Mouse (Mus musculus) kidney, adult 2 months (tissue): ENCODE measurements around the gene 1810037I17Rik. TPM values are rescaled to one million over a fixed set of nuclear protein-coding genes. Genes with fewer than 3 reads are reported as not detected.

ENCODE experiments used
- DNase-seq: peaks from one replicate; pipeline ENCODE4 v3.0.0; 2021
- H3K27ac ChIP-seq: fragments of 200-500 bp; 2 replicates; pipeline ENCODE4 v1.5.1; 2012; ENCODE audit warnings: low read depth, low read length, control low read depth, inconsistent platforms; ENCODE audit not compliant: insufficient read depth
- H3K27me3 ChIP-seq: fragments of 200-500 bp; replicated peaks from 2 replicates; pipeline ENCODE4 v1.6.1; 2012; ENCODE audit warnings: mild to moderate bottlenecking, moderate library complexity, low read length, inconsistent platforms; ENCODE audit not compliant: control insufficient read depth, insufficient read depth
- H3K36me3 ChIP-seq: fragments of 200-500 bp; 2 replicates; pipeline ENCODE4 v1.6.1; 2012; ENCODE audit warnings: mild to moderate bottlenecking, moderate library complexity, low read length, inconsistent platforms; ENCODE audit not compliant: control insufficient read depth, insufficient read depth
- H3K4me1 ChIP-seq: fragments of 200-500 bp; 2 replicates; pipeline ENCODE4 v1.6.1; 2011; ENCODE audit warnings: low read length; ENCODE audit not compliant: control insufficient read depth, insufficient read depth
- H3K4me3 ChIP-seq: fragments of 200-500 bp; 2 replicates; pipeline ENCODE4 v1.5.1; 2011; ENCODE audit warnings: mild to moderate bottlenecking, low read depth, low read length, control low read depth; ENCODE audit not compliant: insufficient read depth
- CTCF ChIP-seq: fragments of 200-500 bp; conservative IDR thresholded peaks from 2 replicates; pipeline ENCODE4 v1.5.1; 2011; ENCODE audit warnings: low read depth, mild to moderate bottlenecking, control low read depth, low read length, moderate library complexity, mixed read lengths; ENCODE audit not compliant: insufficient read depth, insufficient read length
- POLR2A ChIP-seq: fragments of 200-500 bp; IDR thresholded peaks from one replicate; pipeline ENCODE4 v1.6.1; 2011; ENCODE audit warnings: low read depth, low read length, control low read depth
- WGBS: fragments of 180-500 bp; shearing (Covaris S2); methylation state at CpG from one replicate; pipeline ENCODE4 v1.1.7; 2018; 5-methylcytosine and 5-hydroxymethylcytosine counted together
- polyA plus RNA-seq: library from polyadenylated mRNA; depleted of rRNA; stranded (reverse); fragments of >200 nt; gene quantifications from 2 replicates; pipeline ENCODE4 v1.2.3, GENCODE M21; 2012

1810037I17Rik gene
- polyA plus RNA-seq, 1 experiment: 46.3 TPM

GRCm38 (mm10) chr3:122895189-122895731 is 28.7 kb upstream of the 1810037I17Rik start:
- no peak overlapping the region for H3K4me3 ChIP-seq
- no peaks in the 10 kb centered on the region for H3K27me3 ChIP-seq
- H3K4me1 ChIP-seq: no peaks in the 10 kb centered on the region
- no peak for TF ChIP-seq CTCF
- no peak for TF ChIP-seq POLR2A
- whole genome bisulfite sequencing: 67% methylated on average over 11 of the region's 11 CpGs
- H3K36me3 ChIP-seq: no peaks in the 10 kb centered on the region
- H3K27ac ChIP-seq: no peak overlapping the region
- no peak for DNase-seq

GRCm38 (mm10) chr3:122898254-122898653 is 25.7 kb upstream of the 1810037I17Rik start:
- TF ChIP-seq POLR2A: no peak
- no peak for TF ChIP-seq CTCF
- no peak overlapping the region for H3K4me3 ChIP-seq
- WGBS: 55% methylated on average over 6 of the region's 6 CpGs
- no peak overlapping the region for H3K27ac ChIP-seq
- H3K27me3 ChIP-seq: no peaks in the 10 kb centered on the region
- DNase-seq: no peak
- H3K36me3 ChIP-seq: no peaks in the 10 kb centered on the region
- H3K4me1 ChIP-seq: no peaks in the 10 kb centered on the region

DNA sequence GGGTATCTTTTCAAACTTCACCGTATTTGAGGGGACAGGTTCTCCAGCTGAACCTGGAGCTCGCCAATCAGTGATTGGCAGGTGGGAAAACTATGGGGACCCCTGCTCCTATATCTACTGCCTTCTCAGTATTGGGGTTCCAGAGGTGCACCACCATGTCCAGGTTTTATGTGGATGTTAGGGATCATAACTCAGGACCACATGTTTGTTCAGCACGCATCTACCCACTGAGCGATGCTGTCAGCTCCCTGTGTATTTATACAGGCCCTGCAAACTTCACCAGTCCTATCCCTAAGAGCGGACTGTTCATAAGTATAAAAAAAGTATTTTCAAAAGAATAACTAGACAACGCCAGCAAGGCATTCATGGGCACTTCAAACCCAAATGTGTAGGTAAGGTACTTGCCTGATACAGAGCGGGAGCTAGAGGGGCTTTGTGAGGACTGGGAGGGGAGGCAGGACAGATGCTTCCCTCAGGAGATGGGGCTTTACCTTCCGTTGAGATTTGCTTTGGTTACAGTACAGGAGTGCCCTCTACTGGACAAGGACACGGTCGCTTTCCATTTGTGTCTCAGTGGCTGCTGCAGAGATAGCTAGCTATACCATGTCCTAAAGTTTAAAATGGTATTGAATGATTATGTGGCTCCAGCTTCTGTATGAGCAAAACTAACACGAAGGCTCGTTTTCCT is 20.1 kb upstream of the 1810037I17Rik start:
- H3K4me1 ChIP-seq: no peaks in the 10 kb centered on the region
- 43% methylated on average over 12 of the region's 12 CpGs for WGBS
- TF ChIP-seq POLR2A: no peak
- peak; percentile 90 for TF ChIP-seq CTCF
- peak; percentile 50 for DNase-seq
- H3K27ac ChIP-seq: no peak overlapping the region
- H3K4me3 ChIP-seq: no peak overlapping the region
- no peaks in the 10 kb centered on the region for H3K36me3 ChIP-seq
- H3K27me3 ChIP-seq: no peaks in the 10 kb centered on the region

- Histone ChIP-seq H3K27me3 (no peaks in the 10 kb centered on the region), H3K4me1 (no peaks in the 10 kb centered on the region), H3K4me3 (no peak overlapping the region), H3K36me3 (no peaks in the 10 kb centered on the region), H3K27ac (no peak overlapping the region)
- TF ChIP-seq POLR2A (no peak), CTCF (no peak)
- DNase-seq: no peak
- WGBS: 87% methylated on average over 2 of the region's 2 CpGs
Measured at GRCm38 (mm10) chr3:122907841-122908240, 16.2 kb upstream of the 1810037I17Rik start.

GRCm38 (mm10) chr3:122915493-122915892 is 8.5 kb upstream of the 1810037I17Rik start:
- Histone ChIP-seq H3K4me1 (no peaks in the 10 kb centered on the region; the same call in 1 of the 2 replicates), H3K4me3 (no peak overlapping the region), H3K27ac (no peak overlapping the region), H3K27me3 (no peaks in the 10 kb centered on the region), H3K36me3 (no peaks in the 10 kb centered on the region)
- TF ChIP-seq CTCF (no peak), POLR2A (no peak)
- WGBS: 85% methylated on average over 5 of the region's 5 CpGs
- no peak for DNase-seq

GRCm38 (mm10) chr3:122916191-122916680 is 7.8 kb upstream of the 1810037I17Rik start:
- Histone ChIP-seq H3K4me1 (peaks cover 3% of the 10 kb centered on the region; the same call in 1 of the 2 replicates), H3K36me3 (no peaks in the 10 kb centered on the region), H3K4me3 (no peak overlapping the region), H3K27me3 (no peaks in the 10 kb centered on the region), H3K27ac (no peak overlapping the region)
- WGBS: 84% methylated on average over 6 of the region's 6 CpGs
- DNase-seq: no peak
- no peak for TF ChIP-seq POLR2A
- TF ChIP-seq CTCF: no peak

GRCm38 (mm10) chr3:122918672-122919071 is 5.3 kb upstream of the 1810037I17Rik start:
- WGBS: 61% methylated on average over 2 of the region's 2 CpGs
- no peak for TF ChIP-seq CTCF
- no peak for TF ChIP-seq POLR2A
- no peaks in the 10 kb centered on the region for H3K27me3 ChIP-seq
- no peaks in the 10 kb centered on the region for H3K36me3 ChIP-seq
- no peak overlapping the region for H3K4me3 ChIP-seq
- no peak for DNase-seq
- H3K4me1 ChIP-seq: peaks cover 11% of the 10 kb centered on the region
- H3K27ac ChIP-seq: no peak overlapping the region
